Mouse (Mus musculus) liver, embryonic 14.5 days (tissue): ENCODE results near the gene Aco1. TPM values are rescaled to one million over a fixed set of nuclear protein-coding genes. Genes with fewer than 3 reads are reported as not detected.

Experiments
- ATAC-seq: fragments of 200-750 bp; cut with Nextera tagmentation; 2 replicates; pipeline ENCODE4 v1.8.0; 2017; ENCODE audit warnings: moderate number of reproducible peaks, mild to moderate bottlenecking, moderate library complexity; ENCODE audit not compliant: insufficient read depth
- DNase-seq, 3 experiments: peaks; one replicate each; pipeline ENCODE4 v3.0.0-alpha.2; 2012 to 2013; ENCODE audit warnings: low read depth in 3 of 3, low spot score in 3 of 3
- H3K27ac ChIP-seq: fragments of 300-500 bp; sonication (generic); 2 replicates; pipeline ENCODE4 v1.5.1; 2014; ENCODE audit warnings: moderate library complexity, mild to moderate bottlenecking, control low read depth, inconsistent platforms
- H3K27me3 ChIP-seq: fragments of 300-500 bp; sonication (generic); 2 replicates; pipeline ENCODE4 v1.6.1; 2014; ENCODE audit warnings: mild to moderate bottlenecking, low read length, moderate library complexity; ENCODE audit not compliant: control insufficient read depth, insufficient read depth
- H3K36me3 ChIP-seq: fragments of 300-500 bp; sonication (generic); replicated peaks from 2 replicates; pipeline ENCODE4 v1.6.1; 2014; ENCODE audit warnings: low read depth; ENCODE audit not compliant: control insufficient read depth, insufficient read depth
- H3K4me1 ChIP-seq, 2 experiments: fragments of 200-500 bp in 1 of 2; fragments of 300-500 bp in 1 of 2; sonication (generic) in 1 of 2; replicated peaks; 2 replicates each; pipeline ENCODE4 v1.6.1; 2012 to 2014; ENCODE audit warnings: antibody characterized with exemption in 1 of 2, inconsistent platforms in 1 of 2, low read length in 1 of 2; ENCODE audit not compliant: control insufficient read depth in 2 of 2, insufficient read depth in 2 of 2
- H3K4me2 ChIP-seq: fragments of 300-500 bp; sonication (generic); 2 replicates; pipeline ENCODE4 v1.6.1; 2014; ENCODE audit warnings: low read depth, mild to moderate bottlenecking, control low read depth, moderate library complexity
- H3K4me3 ChIP-seq, 2 experiments: fragments of 200-500 bp in 1 of 2; fragments of 300-500 bp in 1 of 2; sonication (generic) in 1 of 2; 2 replicates each; pipeline ENCODE4 v1.5.1; 2012 to 2014; ENCODE audit warnings: low read depth in 2 of 2, low read length in 2 of 2, mild to moderate bottlenecking in 2 of 2, control low read depth in 1 of 2, inconsistent platforms in 1 of 2, moderate library complexity in 1 of 2; ENCODE audit not compliant: insufficient read depth in 1 of 2
- H3K9ac ChIP-seq: fragments of 300-500 bp; sonication (generic); replicated peaks from 2 replicates; pipeline ENCODE4 v1.6.1; 2014; ENCODE audit warnings: mild to moderate bottlenecking, control low read depth, moderate library complexity
- H3K9me3 ChIP-seq: fragments of 300-500 bp; sonication (generic); 2 replicates; pipeline ENCODE4 v1.6.1; 2016; ENCODE audit warnings: low read length, mixed read lengths; ENCODE audit not compliant: control insufficient read depth
- CTCF ChIP-seq: IDR thresholded peaks from 2 replicates; pipeline ENCODE4 v1.5.1; 2016; ENCODE audit warnings: antibody characterized with exemption, low read depth, control low read depth
- EP300 ChIP-seq: IDR thresholded peaks from 2 replicates; pipeline ENCODE4 v1.6.1; 2016; ENCODE audit warnings: antibody characterized with exemption, low read depth
- WGBS: fragments of 180-500 bp; shearing (Covaris S2); extraction: QIAGEN DNeasy Blood & Tissue Kit; methylation state at CpG from one replicate; pipeline ENCODE4 v1.1.7; 2014; ENCODE audit not compliant: insufficient replicate concordance; 5-methylcytosine and 5-hydroxymethylcytosine counted together
- polyA plus RNA-seq, 2 experiments: library from polyadenylated mRNA; depleted of rRNA in 1 of 2; stranded (reverse) in 1 of 2; unstranded in 1 of 2; fragments of >200 nt; fragmentation: Nextera tagmentation in 1 of 2; extraction: Ambion mirVana in 1 of 2; gene quantifications; 2 replicates each; pipeline versions ENCODE4 v1.2.1 to v1.2.3; 2012 to 2014

Gene Aco1
- polyA plus RNA-seq, 2 experiments, result 16.0 to 21.0 TPM

- TF ChIP-seq EP300 (no peak), CTCF (no peak)
- no peak for DNase-seq
- ATAC-seq, result no peak
- Histone ChIP-seq H3K4me2 (no peak overlapping the region), H3K36me3 (no peaks in the 10 kb centered on the region), H3K4me1 (no peaks in the 10 kb centered on the region), H3K9me3 (no peaks in the 10 kb centered on the region), H3K27me3 (no peaks in the 10 kb centered on the region), H3K27ac (no peak overlapping the region), H3K9ac (no peak overlapping the region), H3K4me3 (no peak overlapping the region)
- WGBS, result 55% methylated on average over 5 of the region's 5 CpGs
Measured at GRCm38 (mm10) chr4:40226095-40226494, 83.2 kb downstream of the Aco1 start.

DNA sequence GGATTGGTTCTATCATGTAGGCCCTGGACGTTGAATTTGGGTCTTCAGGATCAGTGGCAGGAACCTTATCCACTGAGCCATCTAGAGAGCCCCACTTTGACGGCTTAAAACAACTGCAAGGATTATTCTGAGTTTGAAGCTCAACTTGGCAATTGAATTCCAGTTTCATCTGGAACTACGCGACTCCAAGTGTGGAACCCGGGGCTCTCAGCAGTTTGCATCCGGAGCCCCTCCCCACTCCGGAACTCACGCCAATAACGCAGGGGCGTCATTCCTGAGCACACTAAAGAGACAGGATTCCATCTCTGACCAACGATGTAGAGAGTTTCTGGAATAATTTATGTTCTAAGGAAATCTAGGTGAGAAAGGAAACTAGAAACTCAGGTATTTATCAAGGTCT is 84.2 kb downstream of the Aco1 start:
- ATAC-seq, result no peak
- H3K9me3 ChIP-seq, result no peaks in the 10 kb centered on the region
- DNase-seq, result no peak

DNA sequence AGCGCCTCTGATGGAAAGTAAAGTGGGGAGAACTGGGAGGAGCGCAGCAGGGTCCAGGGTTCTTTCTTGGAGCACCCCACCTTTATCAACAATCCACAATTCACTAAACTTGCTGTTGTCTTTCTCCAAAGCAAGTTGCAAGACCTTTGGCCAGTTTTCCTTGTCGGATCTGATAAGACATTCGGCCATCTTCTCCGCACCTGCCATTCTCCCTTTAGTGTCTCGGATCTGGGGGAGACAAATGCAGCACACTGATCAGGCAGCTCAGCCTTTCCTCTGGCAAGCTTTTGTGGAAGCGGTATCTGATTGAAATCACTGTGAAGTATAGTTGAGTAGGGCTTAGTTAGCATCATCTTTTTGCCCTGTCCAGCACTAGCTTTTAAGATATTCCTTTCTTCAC is 85.0 kb downstream of the Aco1 start:
- H3K4me1 ChIP-seq, result no peaks in the 10 kb centered on the region
- no peaks in the 10 kb centered on the region for H3K36me3 ChIP-seq
- H3K27ac ChIP-seq, result no peak overlapping the region
- H3K27me3 ChIP-seq, result no peaks in the 10 kb centered on the region
- ATAC-seq (no peak), DNase-seq (no peak)
- no peaks in the 10 kb centered on the region for H3K9me3 ChIP-seq
- TF ChIP-seq CTCF, result no peak
- TF ChIP-seq EP300, result no peak
- no peak overlapping the region for H3K4me3 ChIP-seq
- no peak overlapping the region for H3K9ac ChIP-seq
- no peak overlapping the region for H3K4me2 ChIP-seq
- WGBS, result 71% methylated on average over 7 of the region's 7 CpGs

More for the DNA sequence above, 84.2 kb downstream of the Aco1 start:
- Histone ChIP-seq H3K4me2 (no peak overlapping the region), H3K9ac (no peak overlapping the region), H3K4me3 (no peak overlapping the region), H3K27me3 (no peaks in the 10 kb centered on the region), H3K36me3 (no peaks in the 10 kb centered on the region), H3K4me1 (no peaks in the 10 kb centered on the region), H3K27ac (no peak overlapping the region)
- no peak for TF ChIP-seq CTCF
- TF ChIP-seq EP300, result no peak
- 68% methylated on average over 11 of the region's 11 CpGs for WGBS

GRCm38 (mm10) chr4:40229723-40230122 is 86.8 kb downstream of the Aco1 start:
- Histone ChIP-seq H3K27me3 (no peaks in the 10 kb centered on the region), H3K4me1 (no peaks in the 10 kb centered on the region), H3K4me3 (no peak overlapping the region), H3K27ac (no peak overlapping the region), H3K9me3 (no peaks in the 10 kb centered on the region), H3K36me3 (no peaks in the 10 kb centered on the region), H3K4me2 (no peak overlapping the region), H3K9ac (no peak overlapping the region)
- WGBS, result 75% methylated on average over 6 of the region's 6 CpGs
- ATAC-seq (no peak), DNase-seq (no peak)
- TF ChIP-seq CTCF (no peak), EP300 (no peak)

DNA sequence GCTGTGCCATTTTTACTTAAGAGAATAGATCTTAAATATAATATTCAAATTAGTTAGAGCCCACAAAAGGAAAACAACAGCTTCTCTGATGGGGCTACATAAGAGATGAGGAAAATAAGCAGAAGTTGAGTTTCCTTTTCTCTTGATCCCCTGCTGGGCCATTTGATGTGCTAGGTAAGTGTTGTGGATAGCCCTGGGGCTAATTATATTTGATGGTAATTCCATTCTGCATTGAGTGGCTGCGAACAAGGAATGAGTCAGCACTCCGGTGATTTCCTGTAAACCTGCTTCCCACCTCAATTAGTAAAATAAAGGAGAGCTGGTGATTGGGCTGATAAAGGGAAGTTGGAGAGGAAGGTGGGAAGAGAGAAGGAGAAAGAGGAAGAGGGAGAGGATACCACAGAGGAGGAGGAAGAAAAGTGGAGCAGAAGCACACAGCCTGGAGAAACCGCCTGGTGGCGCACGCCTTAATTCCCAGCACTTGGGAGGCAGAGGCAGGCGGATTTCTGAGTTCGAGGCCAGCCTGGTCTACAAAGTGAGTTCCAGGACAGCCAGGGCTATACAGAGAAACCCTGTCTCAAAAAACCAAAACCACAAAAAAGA is 90.3 kb downstream of the Aco1 start:
- Histone ChIP-seq H3K27me3 (no peaks in the 10 kb centered on the region), H3K4me2 (no peak overlapping the region), H3K9me3 (no peaks in the 10 kb centered on the region), H3K9ac (no peak overlapping the region), H3K27ac (no peak overlapping the region), H3K36me3 (no peaks in the 10 kb centered on the region), H3K4me3 (no peak overlapping the region), H3K4me1 (no peaks in the 10 kb centered on the region)
- DNase-seq, result no peak
- no peak for TF ChIP-seq EP300
- no peak for TF ChIP-seq CTCF
- no peak for ATAC-seq
- WGBS, result 61% methylated on average over 7 of the region's 7 CpGs
